Mouse (Mus musculus) CH12.LX (cell line): ENCODE results near the gene Fam234b. TPM values are rescaled to one million over a fixed set of nuclear protein-coding genes. Genes with fewer than 3 reads are reported as not detected.
A peak's percentile ranks its signal among the peaks of the same experiment; 100 is the strongest.

ENCODE experiments used
- DNase-seq: peaks from one replicate; pipeline ENCODE4 v3.0.0-alpha.2; 2013; ENCODE audit errors: extremely low read depth
- H3K27ac ChIP-seq: 2 replicates; pipeline ENCODE4 v1.5.1; 2012; ENCODE audit warnings: low read depth, mild to moderate bottlenecking, control low read depth, moderate library complexity; ENCODE audit not compliant: insufficient read depth
- H3K27me3 ChIP-seq: replicated peaks from 2 replicates; pipeline ENCODE3; 2012; ENCODE audit warnings: inconsistent platforms
- H3K36me3 ChIP-seq, 2 experiments: replicated peaks in 1 of 2; 2 replicates each; pipeline versions ENCODE3 to v1.6.1; 2012; ENCODE audit warnings: inconsistent platforms in 1 of 2, low read length in 1 of 2, mild to moderate bottlenecking in 1 of 2, mixed read lengths in 1 of 2, moderate library complexity in 1 of 2; ENCODE audit not compliant: control insufficient read depth in 1 of 2, insufficient read depth in 1 of 2
- H3K4me1 ChIP-seq, 2 experiments: 2 replicates each; pipeline ENCODE4 v1.6.1; 2012; ENCODE audit warnings: inconsistent platforms in 1 of 2, moderate library complexity in 1 of 2; ENCODE audit not compliant: insufficient read depth in 2 of 2, control insufficient read depth in 1 of 2
- H3K4me2 ChIP-seq: 2 replicates; pipeline ENCODE4 v1.6.1; 2012; ENCODE audit warnings: low read depth, mild to moderate bottlenecking, control low read depth; ENCODE audit not compliant: poor library complexity, insufficient read depth, severe bottlenecking
- H3K4me3 ChIP-seq, 3 experiments: fragments of 150-350 bp in 1 of 3; sonication (generic) in 1 of 3; replicated peaks in 1 of 3; 2 replicates each; pipeline versions ENCODE3 to v1.5.1; 2011 to 2012; ENCODE audit warnings: low read depth in 2 of 3, low read length in 2 of 3, mild to moderate bottlenecking in 2 of 3, moderate library complexity in 2 of 3, control low read depth in 1 of 3, improper control_type of control experiment in 1 of 3, inconsistent platforms in 1 of 3, mixed read lengths in 1 of 3; ENCODE audit not compliant: poor library complexity in 1 of 3
- H3K79me2 ChIP-seq: replicated peaks from 2 replicates; pipeline ENCODE4 v1.6.1; 2012; ENCODE audit warnings: mild to moderate bottlenecking, moderate library complexity; ENCODE audit not compliant: control insufficient read depth, poor library complexity, insufficient read depth, severe bottlenecking; ENCODE audit errors: extremely low read depth
- H3K9ac ChIP-seq: 2 replicates; pipeline ENCODE4 v1.6.1; 2012; ENCODE audit warnings: low read depth, mild to moderate bottlenecking, control low read depth, moderate library complexity; ENCODE audit not compliant: insufficient read depth
- H3K9me3 ChIP-seq: replicated peaks from 2 replicates; pipeline ENCODE3; 2012; ENCODE audit warnings: low read length, inconsistent platforms, mixed read lengths
- CHD2 ChIP-seq: IDR thresholded peaks from 2 replicates; pipeline ENCODE4 v1.6.1; 2011; ENCODE audit warnings: low read length, improper control_type of control experiment
- CTCF ChIP-seq, 2 experiments: IDR thresholded peaks in 1 of 2; conservative IDR thresholded peaks in 1 of 2; 2 replicates each; pipeline ENCODE4 v1.5.1; 2011 to 2012; ENCODE audit warnings: low read depth in 2 of 2, low read length in 2 of 2, improper control_type of control experiment in 1 of 2, inconsistent platforms in 1 of 2, mild to moderate bottlenecking in 1 of 2, moderate library complexity in 1 of 2
- E2F4 ChIP-seq: IDR thresholded peaks from 2 replicates; pipeline ENCODE4 v1.6.1; 2011; ENCODE audit warnings: low read depth, low read length, improper control_type of control experiment; ENCODE audit not compliant: insufficient replicate concordance
- EP300 ChIP-seq: IDR thresholded peaks from 2 replicates; pipeline ENCODE4 v1.6.1; 2011; ENCODE audit warnings: low read length, improper control_type of control experiment
- HCFC1 ChIP-seq: IDR thresholded peaks from 2 replicates; pipeline ENCODE4 v1.6.1; 2012; ENCODE audit warnings: low read depth, mild to moderate bottlenecking, inconsistent platforms, low read length, improper control_type of control experiment
- JUND ChIP-seq: conservative IDR thresholded peaks from 2 replicates; pipeline ENCODE4 v1.6.1; 2011; ENCODE audit warnings: low read depth, low read length, improper control_type of control experiment
- MAX ChIP-seq: IDR thresholded peaks from 2 replicates; pipeline ENCODE4 v1.6.1; 2011; ENCODE audit warnings: low read length, improper control_type of control experiment
- MAZ ChIP-seq: IDR thresholded peaks from 2 replicates; pipeline ENCODE4 v1.6.1; 2012; ENCODE audit warnings: low read depth, mild to moderate bottlenecking, inconsistent platforms, low read length, improper control_type of control experiment, moderate library complexity
- MXI1 ChIP-seq: IDR thresholded peaks from 2 replicates; pipeline ENCODE4 v1.6.1; 2011; ENCODE audit warnings: mild to moderate bottlenecking, low read depth, low read length, improper control_type of control experiment
- RAD21 ChIP-seq: IDR thresholded peaks from 2 replicates; pipeline ENCODE4 v1.6.1; 2011; ENCODE audit warnings: low read depth, mild to moderate bottlenecking, low read length, improper control_type of control experiment, moderate library complexity
- RCOR1 ChIP-seq: conservative IDR thresholded peaks from 2 replicates; pipeline ENCODE4 v1.6.1; 2012; ENCODE audit warnings: low read depth, mild to moderate bottlenecking, inconsistent platforms, low read length, improper control_type of control experiment
- USF2 ChIP-seq: conservative IDR thresholded peaks from 2 replicates; pipeline ENCODE4 v1.6.1; 2011; ENCODE audit warnings: low read depth, low read length, improper control_type of control experiment
- ZC3H11A ChIP-seq: IDR thresholded peaks from 2 replicates; pipeline ENCODE4 v1.6.1; 2012; ENCODE audit warnings: low read depth, mild to moderate bottlenecking, inconsistent platforms, low read length, improper control_type of control experiment
- ZNF384 ChIP-seq: IDR thresholded peaks from 2 replicates; pipeline ENCODE4 v1.6.1; 2012; ENCODE audit warnings: low read depth, low read length, improper control_type of control experiment, inconsistent platforms
- dilution Hi-C: fragments of 300-500 bp; cut with MboI; formaldehyde crosslinking; loops from 2 replicates; pipeline ENCODE4 v1.14.3; 2020; ENCODE audit warnings: low sequenced_read_pairs; ENCODE audit not compliant: extremely low pct_unique_long_range_greater_than_20kb, extremely low pct_ligation_motif_present
- in situ Hi-C: fragments of 300-500 bp; cut with MboI; formaldehyde crosslinking; loops from 3 replicates; pipeline ENCODE4 v1.14.3; 2019; ENCODE audit warnings: low sequenced_read_pairs, low pct_ligation_motif_present, low pct_unique_long_range_greater_than_20kb, mixed read lengths
- polyA plus RNA-seq: library from polyadenylated mRNA; unstranded; fragments of >175 nt; gene quantifications from 2 replicates; pipeline ENCODE4 v1.2.1, GENCODE M21; 2012; ENCODE audit warnings: low read depth; ENCODE audit not compliant: insufficient read length
- total RNA-seq, 2 experiments: library from RNA; depleted of rRNA; stranded (reverse); fragments of 300-350 nt in 1 of 2; fragments of >200 nt in 1 of 2; gene quantifications; 2 replicates each; pipeline ENCODE4 v1.2.3; 2012 to 2014

The Fam234b gene
- total and polyA plus RNA-seq, 3 experiments = 0.04 to 0.76 (median 0.20) TPM

DNA sequence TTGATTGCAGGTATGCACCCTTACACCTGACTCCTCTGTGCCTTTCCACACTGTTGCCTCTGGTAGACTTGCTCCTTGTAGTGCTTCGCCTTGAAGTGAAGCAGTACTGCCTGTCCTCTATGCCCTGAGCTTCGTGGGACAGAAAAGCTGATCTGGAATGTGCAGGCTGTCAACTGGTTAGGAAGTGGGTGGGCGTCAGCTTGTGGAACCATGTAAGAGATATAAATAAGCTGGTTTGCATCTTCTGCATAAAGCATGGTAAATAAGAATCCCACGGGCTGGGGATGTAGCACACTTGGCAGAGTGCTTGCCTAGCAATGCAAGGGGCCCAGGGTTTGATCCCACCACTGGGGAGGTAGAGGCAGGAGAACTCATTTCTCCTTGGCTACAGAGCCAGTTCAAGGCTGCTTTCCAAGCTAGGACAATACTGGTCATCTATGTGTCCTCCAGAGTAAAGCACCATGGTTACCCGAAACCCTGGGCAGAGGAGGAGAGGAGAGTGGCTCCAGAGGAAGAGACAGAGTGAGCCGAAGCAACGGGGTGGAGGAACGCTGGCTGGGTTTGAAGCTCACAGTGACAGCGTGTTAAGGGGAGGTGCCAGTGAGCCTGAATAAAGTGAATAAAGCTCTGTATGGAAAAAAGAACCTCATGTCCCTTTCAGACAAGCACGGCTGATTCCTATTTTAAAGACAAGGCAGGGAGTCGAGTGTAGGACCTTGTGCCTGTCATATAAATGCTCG lies 34.8 kb downstream of the Fam234b start:
- peaks cover 5 to 48% of the 10 kb centered on the region in 2 experiments for H3K4me1 ChIP-seq
- no peaks in the 10 kb centered on the region for H3K27me3 ChIP-seq
- no peak for DNase-seq
- no peak overlapping the region for H3K9ac ChIP-seq
- no peaks in the 10 kb centered on the region for H3K36me3 ChIP-seq
- H3K9me3 ChIP-seq = no peaks in the 10 kb centered on the region
- no peak overlapping the region for H3K4me2 ChIP-seq
- H3K4me3 ChIP-seq = no peak overlapping the region
- TF ChIP-seq E2F4 = no peak
- no peak for TF ChIP-seq CHD2
- TF ChIP-seq ZNF384 = no peak
- no peak for TF ChIP-seq MAX
- TF ChIP-seq EP300 = no peak
- TF ChIP-seq JUND = no peak
- TF ChIP-seq HCFC1 = no peak
- TF ChIP-seq RAD21 = no peak
- TF ChIP-seq MXI1 = no peak
- TF ChIP-seq USF2 = no peak
- H3K79me2 ChIP-seq = no peaks in the 10 kb centered on the region
- in situ Hi-C loops = no loop called here
- dilution Hi-C loops = no loop called here
- no peak overlapping the region for H3K27ac ChIP-seq

DNA sequence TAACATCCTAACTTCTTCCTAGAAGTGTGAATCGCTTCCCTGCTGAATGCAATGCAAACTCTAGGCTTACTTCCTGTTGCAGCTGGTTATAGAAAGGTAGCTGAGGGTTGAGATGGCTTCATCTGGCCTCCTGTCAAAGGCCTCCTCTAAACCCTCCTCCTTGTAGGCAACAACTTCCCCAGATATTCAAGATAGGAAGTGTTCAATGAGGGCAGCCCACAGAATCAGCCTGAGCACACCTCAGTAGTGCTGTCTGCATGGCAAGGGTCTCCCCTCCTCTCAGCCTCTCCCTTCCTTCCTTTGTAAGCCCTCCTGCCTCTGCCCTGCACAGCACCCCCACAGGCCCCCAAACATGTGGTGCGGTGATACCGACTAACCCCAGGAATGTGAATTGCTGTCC lies 38.0 kb downstream of the Fam234b start:
- H3K4me1 ChIP-seq = peaks cover 0 to 20% of the 10 kb centered on the region in 2 experiments; a peak in 2 of 4 replicates
- H3K79me2 ChIP-seq = no peaks in the 10 kb centered on the region
- no peak for DNase-seq
- no peak overlapping the region for H3K9ac ChIP-seq
- H3K27ac ChIP-seq = no peak overlapping the region
- no peaks in the 10 kb centered on the region for H3K36me3 ChIP-seq
- no peaks in the 10 kb centered on the region for H3K9me3 ChIP-seq
- TF ChIP-seq ZC3H11A = no peak
- TF ChIP-seq ZNF384 = no peak
- TF ChIP-seq USF2 = no peak
- no peak for TF ChIP-seq RCOR1
- no peak for TF ChIP-seq MAZ
- in situ Hi-C loops (no loop called here), dilution Hi-C loops (no loop called here)
- no peak overlapping the region for H3K4me3 ChIP-seq
- no peaks in the 10 kb centered on the region for H3K27me3 ChIP-seq
- no peak overlapping the region for H3K4me2 ChIP-seq

DNA sequence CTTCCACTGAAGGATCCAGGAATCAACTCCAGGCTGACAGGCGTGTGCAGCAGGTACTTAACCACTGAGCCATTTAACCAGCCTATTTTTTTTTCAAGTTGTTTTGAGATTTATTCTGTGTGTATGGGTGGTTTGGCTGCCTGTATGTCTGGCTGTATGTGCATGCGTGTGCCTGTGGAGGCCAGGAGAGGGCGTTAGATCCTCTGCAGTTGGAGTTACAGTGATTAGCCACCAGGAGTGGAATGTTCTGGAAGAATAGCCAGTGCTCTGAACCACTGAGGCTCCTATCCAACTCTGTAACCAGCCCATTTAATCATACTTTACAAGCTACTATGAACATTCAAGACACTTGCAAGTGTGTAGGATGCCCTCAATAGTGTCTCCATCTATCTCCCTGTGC lies 38.8 kb downstream of the Fam234b start:
- Histone ChIP-seq H3K79me2 (no peaks in the 10 kb centered on the region), H3K4me3 (no peak overlapping the region), H3K36me3 (no peaks in the 10 kb centered on the region), H3K4me1 (peaks cover 0 to 14% of the 10 kb centered on the region in 2 experiments; a peak in 2 of 4 replicates), H3K27ac (no peak overlapping the region), H3K9me3 (no peaks in the 10 kb centered on the region), H3K9ac (no peak overlapping the region), H3K4me2 (no peak overlapping the region), H3K27me3 (no peaks in the 10 kb centered on the region)
- DNase-seq = no peak
- dilution Hi-C loops (no loop called here), in situ Hi-C loops (no loop called here)
- peak in 1 of 2 experiments; percentile 19; a peak in 1 of 4 replicates for TF ChIP-seq CTCF (conservative IDR thresholded peaks at IDR 0.05 in 1 of 2, IDR thresholded peaks at IDR 0.05 in 1 of 2; ENCODE audit: low read depth in 2 of 2, low read length in 2 of 2)
- TF ChIP-seq HCFC1 = no peak
